Mouse (Mus musculus): ENCODE measurements around the gene Jund.

- TF ChIP-seq CTCF (IDR thresholded peaks at IDR 0.05), result no peak
- no peak for TF ChIP-seq EP300 (IDR thresholded peaks at IDR 0.05)
Observed at GRCm38 (mm10) chr8:70716521-70717400, 18.0 kb downstream of the Jund start.
